Mouse (Mus musculus) liver, embryonic 13.5 days (tissue): ENCODE results near the gene Msl1. TPM values are rescaled to one million over a fixed set of nuclear protein-coding genes. Genes with fewer than 3 reads are reported as not detected.

Experiments used
- ATAC-seq: fragments of 200-750 bp; cut with Nextera tagmentation; 2 replicates; pipeline ENCODE4 v1.8.0; 2017; ENCODE audit warnings: low read depth, mild to moderate bottlenecking, moderate number of reproducible peaks, moderate library complexity
- DNase-seq: peaks from one replicate; pipeline ENCODE4 v3.0.0; 2022
- H3K27ac ChIP-seq: fragments of 300-500 bp; sonication (generic); 2 replicates; pipeline ENCODE4 v1.5.1; 2015; ENCODE audit warnings: moderate library complexity, mild to moderate bottlenecking, inconsistent platforms
- H3K27me3 ChIP-seq: fragments of 300-500 bp; sonication (generic); 2 replicates; pipeline ENCODE4 v1.6.1; 2015; ENCODE audit warnings: mild to moderate bottlenecking, inconsistent platforms
- H3K36me3 ChIP-seq: fragments of 300-500 bp; sonication (generic); 2 replicates; pipeline ENCODE4 v1.6.1; 2015; ENCODE audit warnings: mild to moderate bottlenecking, inconsistent platforms
- H3K4me1 ChIP-seq: fragments of 300-500 bp; sonication (generic); replicated peaks from 2 replicates; pipeline ENCODE4 v1.6.1; 2015; ENCODE audit warnings: inconsistent platforms
- H3K4me2 ChIP-seq: fragments of 300-500 bp; sonication (generic); 2 replicates; pipeline ENCODE4 v1.6.1; 2015; ENCODE audit warnings: inconsistent platforms, mild to moderate bottlenecking, moderate library complexity
- H3K4me3 ChIP-seq: fragments of 300-500 bp; sonication (generic); replicated peaks from 2 replicates; pipeline ENCODE4 v1.5.1; 2015; ENCODE audit warnings: mild to moderate bottlenecking, inconsistent platforms
- H3K9ac ChIP-seq: fragments of 300-500 bp; sonication (generic); 2 replicates; pipeline ENCODE4 v1.6.1; 2015; ENCODE audit warnings: mild to moderate bottlenecking, inconsistent platforms
- H3K9me3 ChIP-seq: fragments of 300-500 bp; sonication (generic); replicated peaks from 2 replicates; pipeline ENCODE4 v1.6.1; 2016; ENCODE audit warnings: inconsistent platforms
- WGBS: fragments of 180-500 bp; shearing (Covaris S2); methylation state at CpG from one replicate; pipeline ENCODE4 v1.1.7; 2015; ENCODE audit not compliant: insufficient replicate concordance; 5-methylcytosine and 5-hydroxymethylcytosine counted together
- polyA plus RNA-seq: library from polyadenylated mRNA; unstranded; fragments of >200 nt; fragmentation: Nextera tagmentation; extraction: Ambion mirVana; gene quantifications from 2 replicates; pipeline ENCODE4 v1.2.1, GENCODE M21; 2015

Gene Msl1
- polyA plus RNA-seq, 1 experiment from 2014 or later, result 6.8 TPM

GRCm38 (mm10) chr11:98789219-98789807 lies 6.0 kb upstream of the Msl1 start:
- Histone ChIP-seq H3K4me1 (peaks cover 94% of the 10 kb centered on the region), H3K36me3 (no peaks in the 10 kb centered on the region), H3K4me2 (peak overlapping the region; percentile 81), H3K27me3 (0 out of 2 replicates have a peak, but pooled peaks cover 3% of the 10 kb centered on the region), H3K9me3 (no peaks in the 10 kb centered on the region), H3K9ac (peak overlapping the region; percentile 70), H3K27ac (peak overlapping the region; percentile 80), H3K4me3 (peak overlapping the region; percentile 58)
- DNase-seq (no peak), ATAC-seq (peak; percentile 38; the same call in 1 of the 2 replicates)
- WGBS, result 2% methylated on average over 25 of the region's 25 CpGs

- Histone ChIP-seq H3K27ac (peak overlapping the region; percentile 80; the same call in 1 of the 2 replicates), H3K4me2 (peak overlapping the region; percentile 81)
- ATAC-seq, result no peak
Measured at GRCm38 (mm10) chr11:98789824-98790223, 5.5 kb upstream of the Msl1 start.

DNA sequence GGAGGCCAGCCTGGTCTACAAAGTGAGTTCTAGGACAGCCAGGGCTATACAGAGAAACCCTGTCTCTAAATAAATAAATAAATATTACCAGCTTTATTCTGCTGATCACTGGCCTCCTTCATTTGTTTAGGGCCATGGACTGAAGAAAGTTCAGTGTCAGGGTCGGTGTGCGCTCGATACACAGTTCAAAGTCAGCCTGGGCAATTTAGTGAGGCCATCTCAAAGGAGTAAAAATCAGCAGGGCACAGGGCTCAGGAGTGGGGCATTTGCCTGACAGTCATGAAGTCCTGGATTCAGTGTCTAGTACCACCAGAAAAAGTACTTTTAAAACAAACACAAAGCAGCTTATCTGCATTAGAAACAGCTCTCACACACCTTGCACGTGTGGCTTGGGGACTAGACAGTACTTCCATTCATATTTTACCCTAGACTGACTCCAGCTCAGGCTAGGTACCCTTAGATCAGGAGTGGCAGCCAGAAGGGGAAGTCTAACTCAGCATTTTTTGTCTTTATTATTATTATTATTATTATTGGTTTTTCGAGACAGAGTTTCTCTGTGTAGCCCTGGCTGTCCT lies 4.6 kb upstream of the Msl1 start:
- Histone ChIP-seq H3K36me3 (no peaks in the 10 kb centered on the region), H3K4me3 (no peak overlapping the region), H3K9ac (no peak overlapping the region), H3K27ac (no peak overlapping the region), H3K27me3 (0 out of 2 replicates have a peak, but pooled peaks cover under 1% of the 10 kb centered on the region), H3K9me3 (no peaks in the 10 kb centered on the region), H3K4me1 (peaks cover 84% of the 10 kb centered on the region), H3K4me2 (no peak overlapping the region)
- WGBS, result 79% methylated on average over 5 of the region's 5 CpGs
- DNase-seq (no peak), ATAC-seq (no peak)

More at GRCm38 (mm10) chr11:98789824-98790223, 5.5 kb upstream of the Msl1 start:
- Histone ChIP-seq H3K4me1 (peaks cover 93% of the 10 kb centered on the region), H3K4me3 (peak overlapping the region; percentile 58), H3K36me3 (no peaks in the 10 kb centered on the region), H3K27me3 (0 out of 2 replicates have a peak, but pooled peaks cover 3% of the 10 kb centered on the region), H3K9me3 (no peaks in the 10 kb centered on the region), H3K9ac (peak overlapping the region; percentile 70)
- no peak for DNase-seq
- 21% methylated on average over 5 of the region's 5 CpGs for WGBS

GRCm38 (mm10) chr11:98791448-98791847 lies 3.9 kb upstream of the Msl1 start:
- Histone ChIP-seq H3K4me1 (peaks cover 83% of the 10 kb centered on the region), H3K9me3 (no peaks in the 10 kb centered on the region), H3K4me3 (no peak overlapping the region), H3K4me2 (no peak overlapping the region), H3K27me3 (no peaks in the 10 kb centered on the region), H3K27ac (no peak overlapping the region), H3K9ac (no peak overlapping the region), H3K36me3 (no peaks in the 10 kb centered on the region)
- ATAC-seq, result no peak
- no peak for DNase-seq
- 76% methylated on average over 1 of the region's 1 CpGs for WGBS

DNA sequence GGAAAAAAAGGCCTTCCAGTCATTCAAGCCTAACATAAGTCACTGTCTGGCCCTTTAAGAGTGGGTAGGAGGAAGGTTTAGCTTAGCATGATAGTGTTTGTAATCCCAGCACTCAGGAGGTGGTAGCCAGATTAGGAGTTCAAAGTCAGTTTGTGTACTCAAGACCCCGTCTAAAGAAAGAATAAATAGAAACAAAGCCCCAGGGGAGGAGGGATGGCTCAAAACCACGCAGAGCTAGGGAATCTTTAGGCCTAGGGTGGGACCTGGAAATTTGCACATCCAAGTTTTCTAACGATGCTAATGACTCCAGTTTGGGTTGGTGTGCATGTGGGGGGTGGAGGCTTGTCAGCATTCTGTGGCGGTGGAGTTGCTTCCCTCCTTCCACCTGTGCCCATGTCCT lies 3.2 kb upstream of the Msl1 start:
- Histone ChIP-seq H3K9me3 (no peaks in the 10 kb centered on the region), H3K36me3 (no peaks in the 10 kb centered on the region), H3K27ac (peak overlapping the region; percentile 2; the same call in 1 of the 2 replicates), H3K9ac (no peak overlapping the region; the same call in 1 of the 2 replicates), H3K4me3 (no peak overlapping the region), H3K4me2 (no peak overlapping the region), H3K27me3 (no peaks in the 10 kb centered on the region), H3K4me1 (peaks cover 84% of the 10 kb centered on the region)
- DNase-seq (no peak), ATAC-seq (no peak)
- 40% methylated on average over 4 of the region's 4 CpGs for WGBS

- DNase-seq, result peak; percentile 71
- peak overlapping the region; percentile 97 for H3K27ac ChIP-seq
- peaks cover 12% of the 10 kb centered on the region for H3K36me3 ChIP-seq
- peak overlapping the region; percentile 99 for H3K4me3 ChIP-seq
- H3K27me3 ChIP-seq, result no peaks in the 10 kb centered on the region
- H3K4me1 ChIP-seq, result peaks cover 79% of the 10 kb centered on the region
- peak overlapping the region; percentile 99 for H3K9ac ChIP-seq
- under 1% methylated on average over 28 of the region's 30 CpGs for WGBS
- ATAC-seq, result peak; percentile 70
- no peaks in the 10 kb centered on the region for H3K9me3 ChIP-seq
- H3K4me2 ChIP-seq, result peak overlapping the region; percentile 99
Measured at GRCm38 (mm10) chr11:98794469-98795014, 774 bp upstream of the Msl1 start.

- Histone ChIP-seq H3K27me3 (no peaks in the 10 kb centered on the region), H3K4me3 (peak overlapping the region; percentile 99), H3K36me3 (peaks cover 26% of the 10 kb centered on the region), H3K27ac (peak overlapping the region; percentile 97), H3K9me3 (no peaks in the 10 kb centered on the region), H3K4me1 (peaks cover 65% of the 10 kb centered on the region), H3K4me2 (peak overlapping the region; percentile 99), H3K9ac (peak overlapping the region; percentile 99)
- WGBS, result under 1% methylated on average over 67 of the region's 74 CpGs
- peak; percentile 40 for DNase-seq
- peak; percentile 64 for ATAC-seq
Measured at GRCm38 (mm10) chr11:98795714-98796514, 598 bp downstream of the Msl1 start.

DNA sequence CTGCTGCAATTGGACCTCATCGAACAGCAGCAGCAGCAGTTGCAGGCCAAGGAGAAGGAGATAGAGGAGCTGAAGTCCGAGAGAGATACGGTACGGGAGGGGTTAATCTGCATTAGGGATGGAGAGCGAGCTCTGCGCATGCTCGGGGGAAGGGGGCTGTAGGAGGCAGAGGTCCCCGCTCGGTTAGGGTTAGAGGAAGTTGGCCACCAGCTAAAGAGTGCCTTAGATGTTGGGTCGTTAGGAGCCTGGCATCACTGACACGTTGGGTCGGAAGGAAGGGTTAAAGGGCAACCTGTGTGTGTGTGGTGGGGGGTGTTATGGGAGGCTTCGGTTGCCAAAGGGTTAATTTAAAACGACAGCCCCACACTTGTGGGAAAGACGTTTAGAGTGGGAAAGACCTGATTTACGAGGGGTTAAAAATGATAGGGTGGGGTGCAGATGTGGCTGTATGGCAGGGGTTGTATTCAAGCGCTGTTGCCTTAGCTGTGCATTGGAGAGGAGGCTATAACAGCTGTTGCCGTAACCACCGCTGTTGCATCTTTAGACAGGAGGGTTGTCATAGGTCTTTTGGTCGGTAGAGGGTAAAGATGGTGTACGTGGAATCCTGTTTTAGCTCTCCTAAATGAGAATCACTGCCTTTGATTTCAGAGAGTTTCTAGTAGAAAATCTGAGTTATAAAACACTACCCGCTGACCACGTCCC lies 1.4 kb downstream of the Msl1 start:
- ATAC-seq, result peak; percentile 7; the same call in 1 of the 2 replicates
- H3K4me3 ChIP-seq, result peak overlapping the region; percentile 99
- H3K9ac ChIP-seq, result peak overlapping the region; percentile 99
- H3K9me3 ChIP-seq, result no peaks in the 10 kb centered on the region
- peak; percentile 46 for DNase-seq
- no peaks in the 10 kb centered on the region for H3K27me3 ChIP-seq
- WGBS, result 4% methylated on average over 23 of the region's 23 CpGs
- peaks cover 34% of the 10 kb centered on the region for H3K36me3 ChIP-seq
- peaks cover 58% of the 10 kb centered on the region for H3K4me1 ChIP-seq
- H3K4me2 ChIP-seq, result peak overlapping the region; percentile 99
- peak overlapping the region; percentile 97 for H3K27ac ChIP-seq

- no peak for DNase-seq
Measured at GRCm38 (mm10) chr11:98797306-98797705, 2.0 kb downstream of the Msl1 start.

DNA sequence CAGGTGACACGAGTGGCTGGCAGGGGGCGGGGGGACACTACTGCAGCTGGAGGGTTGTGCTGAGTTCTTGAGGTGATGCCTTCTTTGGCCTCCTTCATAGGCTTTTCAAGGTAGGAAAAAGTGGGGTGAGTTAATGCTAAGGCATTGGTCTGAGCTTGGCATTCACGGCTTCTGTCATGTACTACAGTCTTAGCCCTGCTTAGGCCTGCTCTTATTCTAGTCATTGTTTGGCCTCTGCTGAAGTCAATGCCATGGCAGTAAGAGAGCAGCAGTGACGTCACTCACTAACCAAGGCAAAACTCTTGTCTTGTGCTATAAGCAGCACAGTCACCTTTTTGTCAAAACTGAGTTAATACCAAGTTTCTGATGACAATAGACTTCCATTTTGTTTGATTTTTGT lies 2.6 kb downstream of the Msl1 start:
- peak overlapping the region; percentile 99 for H3K4me2 ChIP-seq

More at GRCm38 (mm10) chr11:98797306-98797705, 2.0 kb downstream of the Msl1 start:
- peak overlapping the region; percentile 99 for H3K9ac ChIP-seq
- peak overlapping the region; percentile 97 for H3K27ac ChIP-seq
- H3K36me3 ChIP-seq, result peaks cover 40% of the 10 kb centered on the region
- no peaks in the 10 kb centered on the region for H3K27me3 ChIP-seq
- ATAC-seq, result no peak
- H3K4me3 ChIP-seq, result peak overlapping the region; percentile 99
- peak overlapping the region; percentile 99 for H3K4me2 ChIP-seq
- H3K4me1 ChIP-seq, result peaks cover 52% of the 10 kb centered on the region
- no peaks in the 10 kb centered on the region for H3K9me3 ChIP-seq
- WGBS, result 12% methylated on average over 5 of the region's 5 CpGs

More for the DNA sequence above, 2.6 kb downstream of the Msl1 start:
- peak overlapping the region; percentile 97; the same call in 1 of the 2 replicates for H3K27ac ChIP-seq
- no peak for DNase-seq
- no peaks in the 10 kb centered on the region for H3K9me3 ChIP-seq
- H3K4me1 ChIP-seq, result peaks cover 47% of the 10 kb centered on the region
- ATAC-seq, result no peak
- H3K36me3 ChIP-seq, result peaks cover 46% of the 10 kb centered on the region
- H3K27me3 ChIP-seq, result no peaks in the 10 kb centered on the region
- peak overlapping the region; percentile 99 for H3K4me3 ChIP-seq
- H3K9ac ChIP-seq, result peak overlapping the region; percentile 99
- WGBS, result 66% methylated on average over 4 of the region's 4 CpGs
